Mouse (Mus musculus): ENCODE measurements around the gene Sema4d.

The Sema4d gene

GRCm38 (mm10) chr13:51642171-51642778, 151.3 kb downstream of the Sema4d start:
- no peak for DNase-seq (ENCODE audit: low spot score)

GRCm38 (mm10) chr13:51641424-51641823, 152.1 kb downstream of the Sema4d start:
- no peak for DNase-seq (ENCODE audit: low spot score)

- no peak for DNase-seq (ENCODE audit: low spot score)
Observed at GRCm38 (mm10) chr13:51638958-51639357, 154.6 kb downstream of the Sema4d start.

Data from urinary bladder, postnatal 10 days (tissue).